Mouse (Mus musculus) induced T-regulatory cell, adult 2 months (primary cell): Measurements from ENCODE around the gene Inpp5a.

ENCODE experiments used
- DNase-seq: peaks from one replicate; pipeline ENCODE4 v3.0.0-alpha.2; 2012; ENCODE audit warnings: low read depth

The Inpp5a gene

DNA sequence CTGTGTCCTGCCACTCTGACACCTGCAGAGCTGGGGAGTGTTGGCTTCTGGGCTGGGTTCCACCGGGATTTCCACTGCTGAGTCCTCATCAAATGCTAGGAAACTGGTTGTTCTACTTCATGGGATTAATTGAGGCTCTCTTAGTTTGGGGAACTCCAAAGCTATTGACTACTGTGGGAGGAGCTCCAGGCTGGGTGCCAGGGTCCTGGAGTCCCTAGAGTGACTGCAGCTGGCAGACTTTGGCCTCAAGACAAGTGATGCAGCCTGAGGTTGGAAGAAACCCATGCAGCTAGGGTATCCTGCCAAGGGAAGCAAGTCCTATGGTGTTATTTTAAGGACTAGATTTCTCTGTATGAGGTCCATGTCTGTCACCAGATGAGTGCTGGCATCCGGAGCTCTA lies 149.6 kb downstream of the Inpp5a start:
- no peak for DNase-seq

DNA sequence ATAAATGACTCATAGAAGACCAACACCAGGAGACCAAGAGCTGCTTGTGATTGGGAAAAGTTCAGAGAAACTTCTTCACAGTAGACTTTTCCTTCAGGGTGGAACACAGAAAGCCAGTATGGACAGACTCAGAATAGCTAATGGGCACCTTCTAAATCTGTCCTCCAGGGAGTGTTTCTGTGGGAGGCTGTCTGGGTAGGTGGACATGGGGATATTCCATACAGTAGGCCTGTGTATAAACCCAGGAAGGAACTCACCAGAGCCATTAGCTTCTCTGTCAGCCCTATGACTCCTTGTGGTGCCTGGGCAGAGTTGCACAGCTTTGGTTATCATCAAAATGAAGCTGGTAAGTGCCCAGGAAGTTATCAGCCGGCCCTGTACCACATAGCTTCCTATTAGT lies 151.7 kb downstream of the Inpp5a start:
- no peak for DNase-seq

DNA sequence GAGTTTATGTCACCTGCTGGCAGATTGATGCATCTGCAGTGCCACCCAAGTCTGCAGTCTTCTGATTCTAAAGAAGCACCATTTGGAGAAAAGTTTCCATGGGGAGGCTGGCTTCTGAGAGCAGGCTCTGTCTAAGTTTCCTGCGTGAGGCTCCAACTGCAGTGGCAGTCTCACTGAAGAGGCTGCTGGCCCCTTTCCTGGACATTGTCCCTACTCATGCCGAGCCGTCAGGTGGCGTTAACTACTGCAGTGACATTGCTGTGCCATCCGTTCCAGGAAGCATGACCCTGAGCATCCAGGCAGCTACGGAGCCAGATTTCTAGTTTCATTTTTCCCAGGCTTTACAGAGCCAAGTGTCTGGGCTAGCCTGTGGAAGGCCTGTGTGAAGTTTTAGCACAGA lies 152.5 kb downstream of the Inpp5a start:
- DNase-seq = no peak

DNA sequence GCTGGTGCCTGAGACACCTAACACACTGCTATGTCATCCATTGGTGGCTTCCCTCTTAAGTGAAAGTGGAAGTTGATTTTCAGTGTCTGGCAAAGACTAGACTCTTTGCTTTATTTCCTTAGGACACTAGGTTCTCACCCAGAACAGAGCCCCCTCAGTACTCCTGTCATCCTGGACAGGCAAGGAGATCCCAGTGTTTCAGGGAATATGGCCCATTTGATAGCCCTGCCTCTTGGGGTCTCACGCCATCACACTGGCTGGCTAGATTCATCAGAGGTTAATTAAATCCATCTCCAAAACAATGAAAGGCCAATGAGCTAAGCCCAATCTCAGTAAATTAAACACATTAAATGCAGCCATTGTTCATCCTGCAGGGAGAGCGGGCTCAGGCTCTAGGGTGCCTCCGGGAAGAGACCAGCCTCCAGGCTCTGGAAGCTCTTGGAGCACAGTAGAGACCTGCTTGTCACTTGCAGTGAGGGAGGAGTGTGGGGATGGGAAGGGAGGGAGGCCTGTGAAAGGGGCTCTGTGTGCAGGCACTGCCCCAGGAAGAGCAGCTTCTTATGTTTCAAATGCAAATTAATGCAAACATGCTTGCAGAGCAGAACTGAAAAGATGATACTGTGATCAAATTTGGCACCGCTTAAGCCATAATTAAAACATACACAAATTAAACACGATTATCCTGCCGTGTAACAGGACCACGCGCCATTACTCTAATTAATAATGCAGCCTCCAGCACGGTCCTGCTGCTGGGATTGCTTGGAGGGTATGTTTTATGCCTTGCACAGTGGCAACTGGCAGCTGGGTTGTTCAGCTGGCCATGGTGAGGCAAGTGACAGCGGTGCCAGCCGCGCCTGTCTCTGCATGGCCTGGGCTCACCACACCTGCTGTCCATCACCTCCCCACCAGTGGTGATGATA lies 156.1 kb downstream of the Inpp5a start:
- DNase-seq = no peak

DNA sequence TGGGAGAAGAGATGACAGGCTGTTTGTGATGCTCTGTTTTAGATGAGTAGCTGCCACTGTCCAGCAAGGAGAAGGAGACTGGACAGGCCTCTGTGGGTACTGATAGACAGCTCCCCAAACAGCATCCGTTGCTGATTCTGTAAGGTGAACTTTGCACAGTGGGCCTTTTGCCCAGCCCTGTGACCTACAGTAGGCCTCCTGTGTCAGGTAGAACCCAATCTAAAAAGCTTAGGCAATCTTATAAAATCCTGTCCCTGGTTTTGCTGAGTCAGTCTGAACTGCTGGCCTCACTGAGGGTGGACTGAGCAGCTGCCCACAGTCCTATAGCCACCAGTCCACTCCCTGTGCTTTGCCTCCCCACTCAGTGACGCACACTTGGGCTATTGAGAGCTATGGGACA lies 158.4 kb downstream of the Inpp5a start:
- DNase-seq = no peak

DNA sequence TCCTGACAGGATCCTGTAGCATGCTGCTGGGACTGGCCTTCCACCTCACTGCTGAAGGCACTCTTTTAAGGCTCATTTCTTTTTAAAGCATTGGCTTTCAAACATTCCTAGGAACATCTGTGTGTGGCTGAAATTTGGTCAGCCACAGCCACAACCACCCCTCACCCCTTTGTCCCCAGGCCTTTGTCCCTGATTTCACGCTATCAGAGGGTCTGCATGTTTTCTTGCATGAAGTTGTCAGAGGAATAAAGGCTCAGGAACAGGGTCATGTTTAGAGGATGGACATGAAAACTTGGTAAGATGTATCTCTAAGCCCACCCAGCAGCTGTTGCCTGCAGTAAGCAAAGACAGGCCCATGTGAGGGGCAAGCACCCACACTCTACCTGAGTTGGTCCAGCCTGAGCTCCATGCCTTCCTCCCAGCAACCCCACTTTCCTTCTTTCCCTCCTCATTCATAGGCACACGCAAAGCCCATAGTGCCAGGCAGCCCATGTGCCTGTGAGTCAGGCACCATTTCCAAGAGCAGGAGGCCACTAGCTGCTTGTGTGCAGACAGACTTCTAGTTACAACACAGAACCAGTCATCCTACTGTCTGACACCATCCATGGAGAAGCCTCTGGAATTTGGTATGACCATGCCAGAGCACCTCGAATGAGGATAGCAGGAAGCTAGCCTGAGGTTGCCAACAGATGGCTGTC lies 161.3 kb downstream of the Inpp5a start:
- DNase-seq = no peak

DNA sequence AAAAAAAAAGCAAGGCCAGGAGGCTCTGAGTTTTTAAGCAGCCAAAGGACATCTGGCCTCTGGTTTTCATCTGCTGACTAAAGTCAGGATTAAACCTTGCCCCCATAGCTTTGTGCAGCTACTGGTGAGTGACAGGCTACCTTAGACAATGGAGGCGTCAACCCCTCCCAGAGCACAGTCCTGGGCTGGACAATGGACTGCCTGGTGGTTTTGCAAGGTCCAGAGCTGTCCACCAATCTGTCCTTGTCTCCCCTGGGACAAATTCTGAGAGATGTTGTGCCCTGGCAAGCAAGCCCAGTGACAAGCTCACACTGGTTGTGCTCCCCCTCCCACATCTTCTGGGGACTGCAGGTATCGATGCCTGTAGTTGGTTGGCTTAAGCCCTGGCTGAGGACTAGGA lies 162.6 kb downstream of the Inpp5a start:
- DNase-seq = no peak

DNA sequence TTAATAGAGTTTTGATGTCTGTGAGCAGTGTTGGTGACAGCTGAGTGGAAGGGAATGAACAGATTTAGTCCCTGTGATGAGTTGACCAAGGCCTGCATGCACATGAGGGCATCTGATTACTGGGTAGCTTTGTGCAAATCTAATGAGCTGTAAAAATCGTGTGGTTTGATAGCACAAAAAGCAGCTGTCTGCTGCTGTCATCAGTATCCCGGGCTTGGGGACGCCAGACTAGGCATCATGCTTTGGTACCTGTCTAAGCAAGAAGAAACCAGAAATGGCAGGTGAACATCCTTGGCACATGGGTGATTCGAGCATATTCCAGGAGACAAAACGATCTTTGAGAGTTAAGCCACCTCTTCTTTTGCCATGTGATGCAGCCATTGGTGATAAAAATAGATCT lies 167.4 kb downstream of the Inpp5a start:
- DNase-seq = no peak

DNA sequence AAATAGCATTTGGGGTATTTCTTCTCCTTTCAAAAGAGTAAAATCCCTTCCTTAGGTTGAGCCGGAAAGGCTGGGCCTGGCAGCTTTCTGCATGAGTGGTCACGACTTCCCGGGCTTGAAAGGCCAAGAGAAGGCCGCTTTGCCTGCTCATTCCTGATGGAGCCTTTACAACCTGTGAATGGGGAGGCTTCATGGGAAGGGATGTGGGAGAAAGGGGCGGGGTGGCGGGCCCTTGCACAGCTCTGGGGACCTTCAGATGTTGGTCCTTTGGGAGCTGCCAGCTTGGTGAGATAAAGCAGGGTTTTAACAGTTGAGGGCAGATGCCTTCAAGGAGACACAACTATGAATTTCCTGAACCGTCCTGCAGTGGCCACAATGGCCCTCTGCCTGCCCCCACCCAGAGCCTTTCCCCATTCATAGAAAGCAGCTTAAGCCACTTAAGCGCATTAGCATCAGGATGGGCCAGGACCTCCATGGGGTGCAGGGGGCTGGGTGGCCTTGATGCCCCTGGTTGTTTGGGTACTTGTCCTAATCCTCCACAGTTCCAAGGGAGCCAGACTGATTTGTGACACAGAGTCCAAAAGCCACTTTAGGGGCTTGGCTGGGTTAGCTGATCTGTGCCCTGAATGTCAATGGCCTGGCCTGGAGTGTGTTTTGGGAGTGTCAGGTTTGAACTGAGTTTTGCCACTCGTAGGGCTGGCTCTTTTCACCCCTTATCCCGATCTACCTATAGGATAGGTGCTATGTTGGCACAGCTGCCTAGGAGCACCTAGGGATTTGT lies 168.0 kb downstream of the Inpp5a start:
- DNase-seq = no peak

DNA sequence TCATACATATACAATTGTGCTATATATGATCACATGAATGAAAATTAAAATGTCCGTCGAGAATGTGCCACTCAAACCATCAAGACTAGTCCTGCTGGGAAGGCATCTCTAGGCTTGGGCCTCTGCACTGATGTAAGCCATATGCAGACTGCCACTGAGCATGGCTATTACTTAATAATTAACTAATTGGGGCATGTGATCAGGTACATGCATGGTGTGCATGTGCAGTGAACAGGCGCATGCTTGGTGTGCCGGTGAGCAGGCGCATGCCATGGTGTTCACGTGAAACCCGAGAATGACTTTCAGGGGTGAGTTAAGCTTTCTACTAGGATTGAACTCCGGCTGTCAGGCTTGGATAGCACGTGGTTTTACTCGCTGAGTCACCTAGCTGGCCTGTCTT lies 170.8 kb downstream of the Inpp5a start:
- DNase-seq = no peak

DNA sequence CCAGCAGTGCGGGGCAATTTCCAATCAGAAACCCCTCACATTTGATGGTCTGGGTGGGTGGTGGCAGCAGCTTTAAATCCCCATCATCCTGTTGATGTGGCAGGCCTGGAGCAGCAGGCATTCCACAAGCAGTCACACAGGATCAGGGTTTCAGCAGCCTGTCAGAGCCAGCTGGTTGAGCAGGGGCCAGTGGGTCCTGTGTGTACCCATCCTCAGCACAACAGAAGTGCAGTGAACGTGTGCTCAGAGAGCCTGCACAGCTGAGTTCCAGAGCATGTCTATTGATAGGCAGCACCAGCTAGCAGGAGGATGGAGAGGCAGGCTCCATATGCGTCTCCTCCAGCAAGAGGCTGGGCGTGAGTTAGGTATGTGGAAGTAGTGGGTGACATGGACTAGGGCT lies 174.5 kb downstream of the Inpp5a start:
- no peak for DNase-seq

DNA sequence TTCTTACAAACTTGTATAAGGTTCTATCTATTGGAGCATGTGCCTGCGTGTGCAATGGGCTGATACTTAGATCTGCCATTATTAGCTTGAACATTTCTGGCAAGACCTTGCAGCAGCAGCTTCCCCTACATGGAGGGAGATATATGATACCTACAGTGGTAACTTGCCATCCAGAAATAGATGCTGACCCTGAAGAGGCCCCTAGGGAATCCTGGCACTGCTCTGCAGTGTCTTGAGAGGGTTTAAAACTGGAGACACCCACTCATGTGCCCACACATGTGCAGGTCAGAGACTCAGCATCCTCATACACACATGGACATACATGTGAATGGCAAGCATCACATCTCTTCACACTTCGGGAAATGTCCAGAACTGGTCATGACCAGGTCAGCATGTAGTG lies 175.3 kb downstream of the Inpp5a start:
- no peak for DNase-seq

DNA sequence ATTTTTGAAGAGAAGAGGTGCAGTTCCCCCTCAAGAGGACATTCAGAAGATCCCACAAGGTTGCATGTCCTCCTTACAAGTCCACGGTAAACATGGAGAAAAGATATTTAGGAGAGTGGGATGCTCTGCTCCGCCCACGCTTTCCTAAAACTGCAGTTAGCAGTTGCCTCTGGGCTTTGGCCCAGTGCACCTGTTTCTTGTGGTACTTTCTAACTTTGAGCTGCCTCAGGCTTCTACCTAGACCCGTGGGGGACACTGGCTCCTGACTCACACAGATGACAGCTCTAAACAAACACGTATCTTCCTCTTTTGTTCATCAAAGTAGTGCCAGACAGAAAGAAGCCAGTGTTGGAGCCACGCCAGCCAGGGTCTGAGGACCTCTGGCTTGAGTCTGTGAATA lies 177.1 kb downstream of the Inpp5a start:
- no peak for DNase-seq

DNA sequence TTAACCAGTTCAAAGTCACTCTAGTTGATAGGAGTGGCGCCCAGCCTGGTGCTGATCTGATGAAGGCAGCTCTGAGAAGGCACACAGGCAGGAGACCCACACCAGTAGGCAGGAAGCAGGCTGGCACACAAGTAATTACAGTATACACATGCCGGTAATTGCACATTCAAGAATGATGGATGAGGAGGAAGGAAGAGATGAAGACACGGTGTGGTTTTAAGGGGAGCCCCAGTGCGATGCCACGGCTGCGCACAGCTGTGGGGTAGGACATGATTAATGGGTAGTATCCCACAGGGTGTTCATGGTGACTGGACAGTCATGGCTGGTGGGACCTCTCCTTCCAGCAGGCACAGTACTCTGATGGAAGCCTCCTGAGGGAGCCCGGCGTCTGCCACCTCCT lies 177.6 kb downstream of the Inpp5a start:
- DNase-seq = no peak

DNA sequence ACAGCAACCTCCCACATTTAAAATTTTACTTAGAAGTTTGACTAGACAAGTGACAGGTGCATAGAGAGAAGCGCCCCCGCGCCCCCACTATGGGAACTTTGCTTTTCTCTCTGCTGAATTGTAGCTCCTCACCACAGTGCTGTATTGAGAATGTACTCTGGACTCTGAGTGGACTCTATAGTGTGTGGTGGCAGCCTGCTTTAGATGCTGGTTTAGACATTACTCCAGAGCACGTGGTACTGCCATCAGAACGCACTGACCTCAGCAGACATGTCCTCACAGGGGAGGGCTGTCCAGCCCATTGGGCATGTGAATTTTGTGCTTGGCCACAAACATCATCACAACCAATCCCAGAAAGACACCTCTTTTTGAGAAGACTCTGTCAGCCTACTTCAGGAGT lies 181.9 kb downstream of the Inpp5a start:
- no peak for DNase-seq

DNA sequence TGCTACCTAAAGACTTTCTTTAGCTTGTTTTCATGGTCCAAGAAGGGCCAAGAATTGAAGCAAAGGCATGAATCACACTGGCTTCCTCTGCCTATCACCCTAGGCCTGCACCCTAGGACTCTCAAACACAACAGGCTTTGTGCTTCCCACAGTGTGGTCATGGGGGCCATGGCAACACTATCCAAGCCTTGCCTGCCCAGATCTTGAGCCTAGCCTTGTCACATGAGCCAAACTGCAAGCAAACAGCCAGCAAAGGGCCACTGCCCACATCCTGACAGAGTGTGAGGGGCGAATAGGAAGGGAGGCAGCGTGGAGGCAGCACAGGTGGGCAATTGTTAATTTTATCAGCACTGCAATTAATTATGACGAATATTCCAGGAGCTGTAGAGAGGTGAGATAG lies 183.8 kb downstream of the Inpp5a start:
- no peak for DNase-seq

DNA sequence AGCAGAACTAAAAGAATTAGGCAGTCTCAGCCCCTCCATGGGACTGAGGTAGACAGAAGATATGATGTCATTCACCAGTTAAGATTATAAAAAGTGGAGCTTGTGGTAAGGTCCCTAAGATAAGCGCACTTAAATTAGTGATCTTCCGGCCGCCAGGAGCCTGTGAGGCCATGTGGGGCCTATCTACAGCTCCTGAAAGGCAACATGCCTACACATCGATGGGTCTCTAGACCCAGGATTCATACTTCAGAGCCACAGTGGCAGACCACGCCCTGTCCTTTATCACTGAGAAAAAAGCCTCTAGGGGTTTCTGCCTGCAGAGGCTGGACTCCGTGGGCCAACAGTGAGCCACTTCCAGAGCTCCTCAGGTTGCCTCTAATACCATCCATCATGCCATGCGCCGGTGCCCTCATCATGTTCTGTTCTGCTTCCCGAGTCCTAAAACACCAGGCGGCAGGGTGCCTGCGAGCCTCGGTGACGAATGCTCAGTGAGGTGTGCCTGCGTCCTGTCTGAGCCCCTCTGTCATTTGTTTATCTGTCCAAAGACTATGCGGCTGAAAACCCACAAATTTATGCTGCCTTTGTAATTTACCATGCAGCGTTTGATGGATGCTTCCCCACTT lies 187.3 kb downstream of the Inpp5a start:
- DNase-seq = no peak

DNA sequence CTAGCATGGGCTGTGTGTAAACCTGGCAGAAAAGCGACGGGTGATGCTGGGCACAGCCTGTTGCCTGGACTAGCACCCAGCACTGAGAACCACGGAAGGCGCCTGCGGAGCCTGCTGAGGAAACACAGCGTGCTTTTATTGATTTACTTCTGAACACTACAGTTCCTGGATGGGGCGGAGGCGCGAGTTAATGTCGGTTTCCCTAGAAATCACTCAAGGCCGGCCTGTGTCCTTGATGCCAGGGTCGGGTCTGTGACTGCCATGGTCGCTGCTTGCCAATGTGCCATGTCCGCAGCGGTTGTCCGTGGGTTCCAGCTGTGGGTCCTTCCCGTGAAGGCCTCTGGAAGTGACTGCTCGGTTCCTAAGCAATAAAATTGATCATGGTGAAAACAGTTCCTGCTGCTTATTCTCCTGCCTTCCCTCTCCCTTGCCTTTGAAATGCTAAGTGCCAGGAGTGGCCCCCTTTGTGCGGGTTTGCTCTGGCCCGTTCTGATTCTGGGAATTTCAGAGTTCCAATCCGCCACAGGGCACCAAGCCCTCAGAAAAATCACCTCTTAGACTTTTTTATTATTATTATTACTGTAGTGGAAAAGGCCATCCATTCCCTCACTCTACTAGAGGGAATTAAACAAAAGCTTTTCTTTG lies 190.5 kb downstream of the Inpp5a start:
- DNase-seq = no peak

DNA sequence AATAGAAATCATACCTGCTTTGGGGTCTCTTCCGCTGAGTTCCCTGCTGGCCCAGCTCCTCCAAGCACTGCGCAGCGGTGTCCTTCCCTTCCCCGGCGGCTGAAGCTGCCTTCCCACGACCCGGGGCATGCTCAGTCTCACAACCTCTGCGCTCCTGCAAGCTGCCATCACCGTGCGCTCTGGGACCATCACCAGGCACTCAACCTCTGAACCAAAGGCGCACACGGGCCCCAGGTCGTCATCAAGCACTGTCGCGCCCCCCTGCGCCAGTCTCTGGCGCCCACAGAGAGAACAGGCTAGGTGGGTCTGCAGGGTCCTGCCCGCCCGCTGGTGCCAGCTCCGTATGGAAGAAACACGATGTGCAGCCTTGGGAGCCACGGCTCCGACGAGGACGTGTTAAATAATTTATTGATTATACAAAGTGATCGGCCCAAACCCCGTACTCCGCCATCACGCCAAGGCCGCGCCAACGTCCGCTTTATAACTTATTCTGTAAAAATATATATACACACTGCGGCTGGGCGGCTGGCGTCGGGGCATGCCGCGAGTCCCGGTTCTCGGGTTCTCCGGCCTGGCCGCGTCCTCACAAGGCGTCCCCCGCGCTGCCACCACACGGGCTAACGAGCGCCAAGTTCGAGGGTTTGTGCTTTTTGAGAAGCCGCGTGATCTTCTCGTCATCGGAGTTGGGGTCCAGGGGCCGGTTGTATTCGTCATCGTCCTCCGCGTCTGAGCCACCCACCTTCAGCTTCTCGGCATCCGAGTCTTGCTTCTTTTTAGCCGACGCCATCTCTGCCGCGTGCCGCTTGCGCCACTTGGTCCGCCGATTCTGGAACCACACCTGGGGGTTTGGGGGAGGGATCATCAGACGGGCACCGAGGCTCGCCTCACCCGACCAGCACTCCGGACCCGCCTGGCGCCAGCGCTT lies 192.2 kb downstream of the Inpp5a start:
- DNase-seq = no peak

DNA sequence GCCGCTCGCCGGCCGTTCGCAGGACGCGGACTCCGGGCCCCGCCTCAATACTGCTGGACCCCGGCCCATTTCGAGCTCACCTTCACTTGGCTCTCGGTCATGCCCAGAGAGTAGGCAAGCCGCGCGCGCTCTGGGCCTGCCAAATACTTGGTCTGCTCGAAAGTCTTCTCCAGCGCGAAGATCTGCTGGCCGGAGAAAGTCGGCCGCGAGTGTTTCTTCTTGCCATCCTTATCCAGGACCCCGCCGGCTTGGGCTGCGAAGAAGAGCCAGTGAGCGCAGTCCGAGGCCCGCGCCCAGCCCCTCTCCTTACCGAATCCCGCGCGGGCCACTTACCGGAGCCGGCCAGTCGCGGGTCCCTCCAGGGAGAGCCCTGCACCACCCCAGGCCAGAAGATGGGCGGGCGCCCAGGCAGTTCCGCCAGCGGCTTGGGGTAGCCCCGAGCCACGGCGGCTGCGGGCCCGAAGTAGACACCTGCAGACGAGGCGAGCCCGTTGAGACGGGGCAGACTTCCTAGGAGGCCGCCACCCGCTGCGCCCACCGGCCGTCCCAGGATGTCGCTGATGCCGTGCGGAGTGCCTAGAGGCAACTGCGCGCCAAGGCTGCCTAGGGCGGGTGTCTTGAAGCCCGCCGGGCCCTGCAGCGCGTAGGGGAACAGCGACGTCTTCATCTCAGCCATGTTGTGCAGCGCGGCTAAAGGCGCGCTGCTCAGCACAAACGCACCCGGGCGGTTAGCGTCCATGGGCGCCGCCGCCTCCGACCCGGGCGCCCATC lies 193.1 kb downstream of the Inpp5a start:
- DNase-seq = no peak
